8 mouse cellular contexts compared by ENCODE assay signal in genomic region chr19:45573861-45574267, GRCm38 (mm10). TPM values are rescaled to one million over a fixed set of nuclear protein-coding genes. Genes with fewer than 3 reads are reported as not detected.
DNase-seq lines count a peak whose midpoint lies in the region; ATAC-seq and TF ChIP-seq lines count a peak whose summit lies in the region.

No protein-coding gene starts in this region.

- no peak overlapping the region for H3K9ac ChIP-seq in CH12.LX (ENCODE audit: insufficient read depth, low read depth)
- H3K9ac ChIP-seq in forebrain, embryonic 11.5 days (ENCODE audit: low read length): no peak overlapping the region
- H3K9ac ChIP-seq in heart, embryonic 16.5 days (ENCODE audit: low read length): no peak overlapping the region
- no peak overlapping the region for H3K9ac ChIP-seq in liver, embryonic 13.5 days
- no peak overlapping the region for H3K9ac ChIP-seq in stomach, embryonic 14.5 days (replicated peaks; ENCODE audit: low read depth, low read length)

- TF ChIP-seq CTCF in CH12.LX (conservative IDR thresholded peaks at IDR 0.05 in 1 of 2, IDR thresholded peaks at IDR 0.05 in 1 of 2; ENCODE audit: low read depth in 2 of 2, low read length in 2 of 2): peak; percentile 48 to 92

- TF ChIP-seq RAD21 in CH12.LX (IDR thresholded peaks at IDR 0.05; ENCODE audit: low read depth, low read length): peak; percentile 62

- no peaks in the 10 kb centered on the region for H3K27me3 ChIP-seq in CH12.LX (replicated peaks)
- H3K27me3 ChIP-seq in forebrain, embryonic 11.5 days (ENCODE audit: control insufficient read depth, insufficient read depth, low read length): peaks cover 5% of the 10 kb centered on the region; the same call in 1 of the 2 replicates
- H3K27me3 ChIP-seq in heart, embryonic 16.5 days (ENCODE audit: control insufficient read depth, insufficient read depth, low read length): no peaks in the 10 kb centered on the region
- no peaks in the 10 kb centered on the region for H3K27me3 ChIP-seq in liver, embryonic 13.5 days
- H3K27me3 ChIP-seq in stomach, embryonic 14.5 days (ENCODE audit: control insufficient read depth, insufficient read depth, low read length): no peaks in the 10 kb centered on the region

- WGBS in forebrain, embryonic 11.5 days: 25% methylated on average over 6 of the region's 6 CpGs
- WGBS in heart, embryonic 16.5 days: 14% methylated on average over 6 of the region's 6 CpGs
- WGBS in liver, embryonic 13.5 days (ENCODE audit: insufficient replicate concordance): 13% methylated on average over 6 of the region's 6 CpGs
- whole genome bisulfite sequencing in stomach, embryonic 14.5 days: 22% methylated on average over 6 of the region's 6 CpGs

- no peaks in the 10 kb centered on the region for H3K79me2 ChIP-seq in CH12.LX (replicated peaks; ENCODE audit: control insufficient read depth, extremely low read depth, insufficient read depth, poor library complexity, severe bottlenecking)

- in situ Hi-C loops in CH12.LX (cut with MboI; ENCODE audit: low pct_ligation_motif_present, low pct_unique_long_range_greater_than_20kb, low sequenced_read_pairs): loop anchor here (5.0 to 25.0 kb wide), 2 partner anchors 173 to 438 kb away; partner anchors contain the start of genes Hps6 and Npm3

- no peak for ATAC-seq in forebrain, embryonic 11.5 days (replicated peaks; ENCODE audit: low FRiP score)
- peak; percentile 53; the same call in 1 of the 2 replicates for ATAC-seq in heart, embryonic 16.5 days (replicated peaks; ENCODE audit: extremely low read depth, insufficient read depth, low FRiP score)
- ATAC-seq in liver, embryonic 13.5 days (ENCODE audit: low read depth): peak; percentile 61
- 0 out of 2 replicates have a peak, but pooled peaks have one; percentile 24 for ATAC-seq in stomach, embryonic 14.5 days (ENCODE audit: insufficient number of reproducible peaks, insufficient read depth, low FRiP score, low read depth)

- DNase-seq in CH12.LX (ENCODE audit: extremely low read depth): peak; percentile 65
- peak; percentile 36 for DNase-seq in brain, embryonic 18.5 days (ENCODE audit: low read depth, low spot score)
- peak; percentile 78 for DNase-seq in forebrain, embryonic 11.5 days (ENCODE audit: low spot score)
- peak; percentile 79 for DNase-seq in kidney, postnatal 14 days
- DNase-seq in liver, embryonic 13.5 days: peak; percentile 70
- peak; percentile 58 for DNase-seq in neural tube, embryonic 10.5 days (ENCODE audit: extremely low spot score, low spot score)

- TF ChIP-seq EP300 in CH12.LX (IDR thresholded peaks at IDR 0.05; ENCODE audit: low read length): no peak

- H3K27ac ChIP-seq in CH12.LX (ENCODE audit: insufficient read depth, low read depth): no peak overlapping the region
- no peak overlapping the region for H3K27ac ChIP-seq in forebrain, embryonic 11.5 days (ENCODE audit: low read depth, low read length)
- no peak overlapping the region for H3K27ac ChIP-seq in heart, embryonic 16.5 days (ENCODE audit: low read length)
- H3K27ac ChIP-seq in liver, embryonic 13.5 days: no peak overlapping the region
- H3K27ac ChIP-seq in stomach, embryonic 14.5 days (ENCODE audit: low read length): no peak overlapping the region

- dilution Hi-C loops in CH12.LX (cut with MboI; ENCODE audit: extremely low pct_ligation_motif_present, extremely low pct_unique_long_range_greater_than_20kb, low sequenced_read_pairs): no loop called here

- no peak overlapping the region for H3K4me3 ChIP-seq in CH12.LX (replicated peaks in 1 of 3; ENCODE audit: low read depth in 2 of 3, low read length in 2 of 3, poor library complexity in 1 of 3)
- no peak overlapping the region for H3K4me3 ChIP-seq in forebrain, embryonic 11.5 days (ENCODE audit: low read depth, low read length)
- H3K4me3 ChIP-seq in heart, embryonic 16.5 days (ENCODE audit: low read length): no peak overlapping the region
- no peak overlapping the region for H3K4me3 ChIP-seq in liver, embryonic 13.5 days (replicated peaks)
- no peak overlapping the region for H3K4me3 ChIP-seq in stomach, embryonic 14.5 days (ENCODE audit: low read depth, low read length)

- H3K9me3 ChIP-seq in CH12.LX (replicated peaks; ENCODE audit: low read length): no peaks in the 10 kb centered on the region
- H3K9me3 ChIP-seq in forebrain, embryonic 11.5 days (ENCODE audit: control insufficient read depth, low read length): no peaks in the 10 kb centered on the region
- H3K9me3 ChIP-seq in heart, embryonic 16.5 days (replicated peaks; ENCODE audit: control insufficient read depth, low read length): no peaks in the 10 kb centered on the region
- no peaks in the 10 kb centered on the region for H3K9me3 ChIP-seq in liver, embryonic 13.5 days (replicated peaks)
- no peaks in the 10 kb centered on the region for H3K9me3 ChIP-seq in stomach, embryonic 14.5 days (ENCODE audit: control insufficient read depth, low read depth, low read length)

- peaks cover 0 to 25% of the 10 kb centered on the region in 2 experiments; a peak in 2 of 4 replicates for H3K4me1 ChIP-seq in CH12.LX (ENCODE audit: control insufficient read depth in 1 of 2, insufficient read depth in 2 of 2)
- peaks cover 2% of the 10 kb centered on the region for H3K4me1 ChIP-seq in forebrain, embryonic 11.5 days (replicated peaks; ENCODE audit: control insufficient read depth, insufficient read depth, low read length)
- peaks cover 27% of the 10 kb centered on the region for H3K4me1 ChIP-seq in heart, embryonic 16.5 days (ENCODE audit: control insufficient read depth, insufficient read depth, low read length)
- H3K4me1 ChIP-seq in liver, embryonic 13.5 days (replicated peaks): peaks cover 64% of the 10 kb centered on the region
- H3K4me1 ChIP-seq in stomach, embryonic 14.5 days (ENCODE audit: control insufficient read depth, insufficient read depth, low read length): peaks cover 21% of the 10 kb centered on the region

- H3K36me3 ChIP-seq in CH12.LX (replicated peaks in 1 of 2; ENCODE audit: control insufficient read depth in 1 of 2, insufficient read depth in 1 of 2, low read length in 1 of 2): peaks cover 43 to 87% of the 10 kb centered on the region in 2 experiments
- H3K36me3 ChIP-seq in forebrain, embryonic 11.5 days (ENCODE audit: control insufficient read depth, insufficient read depth, low read length): no peaks in the 10 kb centered on the region; the same call in 1 of the 2 replicates
- peaks cover 10% of the 10 kb centered on the region for H3K36me3 ChIP-seq in heart, embryonic 16.5 days (ENCODE audit: control insufficient read depth, insufficient read depth)
- H3K36me3 ChIP-seq in liver, embryonic 13.5 days: peaks cover 26% of the 10 kb centered on the region
- peaks cover 9% of the 10 kb centered on the region; the same call in 1 of the 2 replicates for H3K36me3 ChIP-seq in stomach, embryonic 14.5 days (ENCODE audit: control insufficient read depth, insufficient read depth, low read length)

- no peak for TF ChIP-seq POLR2A in CH12.LX (IDR thresholded peaks at IDR 0.05; ENCODE audit: low read depth, low read length)

- H3K4me2 ChIP-seq in CH12.LX (ENCODE audit: insufficient read depth, low read depth, poor library complexity, severe bottlenecking): no peak overlapping the region
- no peak overlapping the region for H3K4me2 ChIP-seq in forebrain, embryonic 11.5 days (ENCODE audit: low read depth, low read length, severe bottlenecking)
- no peak overlapping the region for H3K4me2 ChIP-seq in heart, embryonic 16.5 days (ENCODE audit: low read depth, low read length)
- H3K4me2 ChIP-seq in liver, embryonic 13.5 days: no peak overlapping the region
- H3K4me2 ChIP-seq in stomach, embryonic 14.5 days (replicated peaks; ENCODE audit: low read depth, low read length): no peak overlapping the region

TF ChIP-seq in CH12.LX, 34 proteins besides CTCF, POLR2A, EP300 and RAD21:
- TF ChIP-seq CHD1 (IDR thresholded peaks at IDR 0.05; ENCODE audit: low read depth, low read length) (no peak), SMC3 (IDR thresholded peaks at IDR 0.05; ENCODE audit: low read depth, low read length) (peak; percentile 58), TCF12 (IDR thresholded peaks at IDR 0.05; ENCODE audit: low read depth, low read length) (no peak), ZNF384 (IDR thresholded peaks at IDR 0.05; ENCODE audit: low read depth, low read length) (0 out of 2 replicates have a peak, but pooled peaks have one; percentile 26), NELFE (IDR thresholded peaks at IDR 0.05; ENCODE audit: low read depth, low read length) (peak; percentile 25; the same call in 1 of the 2 replicates), JUN (IDR thresholded peaks at IDR 0.05; ENCODE audit: insufficient read depth, low read depth, low read length) (no peak)

RNA-seq across cellular contexts. Expression of gene Gm17018, which starts 13.4 kb away (rescaled TPM):
- total RNA-seq in CH12.LX (2012; rRNA removed) (30.3 and 34.4 TPM in 2 replicates), CH12.LX (2014; rRNA removed) (18.5 and 19.9 TPM in 2 replicates)
- 40.4 and 54.8 TPM in 2 replicates for polyA plus RNA-seq in CH12.LX (2012; ENCODE audit: insufficient read length, low read depth)
- polyA plus RNA-seq in forebrain, embryonic 11.5 days (2014; fragmentation: Nextera tagmentation; extraction: Ambion mirVana): 49.7 and 53.9 TPM in 2 replicates
- polyA plus RNA-seq in heart, embryonic 16.5 days (2015; fragmentation: Nextera tagmentation; extraction: Ambion mirVana): 32.0 and 33.8 TPM in 2 replicates
- 19.9 and 21.5 TPM in 2 replicates for polyA plus RNA-seq in liver, embryonic 13.5 days (2015; fragmentation: Nextera tagmentation; extraction: Ambion mirVana)
- 45.3 and 45.4 TPM in 2 replicates for polyA plus RNA-seq in stomach, embryonic 14.5 days (2014; fragmentation: Nextera tagmentation; extraction: Ambion mirVana)

RNA-seq across cellular contexts. Expression of gene Poll, which starts 13.5 kb away (rescaled TPM):
- 21.0 and 24.6 TPM in 2 replicates for total RNA-seq in CH12.LX (2012; rRNA removed)
- 18.9 and 19.1 TPM in 2 replicates for total RNA-seq in CH12.LX (2014; rRNA removed)
- 14.0 and 16.5 TPM in 2 replicates for polyA plus RNA-seq in CH12.LX (2012; ENCODE audit: insufficient read length, low read depth)
- 22.6 and 24.0 TPM in 2 replicates for polyA plus RNA-seq in forebrain, embryonic 11.5 days (2014; fragmentation: Nextera tagmentation; extraction: Ambion mirVana)
- polyA plus RNA-seq in heart, embryonic 16.5 days (2015; fragmentation: Nextera tagmentation; extraction: Ambion mirVana): 13.4 and 14.5 TPM in 2 replicates
- 6.7 and 7.1 TPM in 2 replicates for polyA plus RNA-seq in liver, embryonic 13.5 days (2015; fragmentation: Nextera tagmentation; extraction: Ambion mirVana)
- 12.2 and 12.5 TPM in 2 replicates for polyA plus RNA-seq in stomach, embryonic 14.5 days (2014; fragmentation: Nextera tagmentation; extraction: Ambion mirVana)
